Mouse (Mus musculus): ENCODE data around the gene Lrrc38.

The Lrrc38 gene

DNA sequence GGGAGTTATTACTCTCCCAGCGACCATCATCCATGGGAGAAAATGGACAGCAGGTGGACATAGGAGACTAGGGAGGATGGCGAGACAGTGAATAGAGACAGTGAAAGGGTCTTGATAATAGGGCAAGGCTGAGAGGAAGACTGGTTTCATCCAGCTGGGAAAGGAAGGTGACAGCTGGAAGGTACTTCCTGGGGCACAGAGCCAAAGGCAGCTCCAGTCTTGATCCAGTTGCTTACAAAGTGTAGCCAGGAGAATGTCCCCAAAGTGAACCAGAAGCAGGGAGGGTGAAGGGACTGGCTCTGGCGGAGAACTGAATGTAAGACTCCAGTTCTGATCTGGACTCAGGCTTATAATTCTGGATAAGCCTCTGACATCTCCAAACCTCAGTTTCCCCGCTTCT is 2.7 kb downstream of the Lrrc38 start:
- DNase-seq = no peak

DNA sequence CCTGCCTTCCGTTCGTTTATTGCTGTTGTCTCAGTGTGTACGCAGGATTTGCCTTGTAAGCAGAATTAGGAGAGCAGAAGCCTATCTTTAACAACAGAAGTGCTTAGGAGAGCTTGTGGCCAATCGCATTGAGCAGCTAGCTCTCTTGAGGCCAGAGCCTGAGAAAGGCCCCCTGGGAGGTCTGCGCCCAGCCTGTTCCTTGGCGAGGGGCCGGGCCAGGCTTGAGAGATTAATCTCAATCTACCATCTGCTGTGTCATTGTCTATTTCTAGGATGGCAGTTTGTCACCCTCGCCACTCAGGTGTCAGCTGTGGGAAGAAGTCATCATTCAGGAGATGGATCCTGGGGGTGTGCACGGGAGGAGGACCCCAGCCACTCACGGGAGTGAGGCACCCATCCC is 12.0 kb downstream of the Lrrc38 start:
- no peak for DNase-seq

GRCm38 (mm10) chr4:143366415-143367041 is 17.0 kb downstream of the Lrrc38 start:
- no peak for DNase-seq

GRCm38 (mm10) chr4:143379480-143379879 is 29.9 kb downstream of the Lrrc38 start:
- no peak for DNase-seq

DNA sequence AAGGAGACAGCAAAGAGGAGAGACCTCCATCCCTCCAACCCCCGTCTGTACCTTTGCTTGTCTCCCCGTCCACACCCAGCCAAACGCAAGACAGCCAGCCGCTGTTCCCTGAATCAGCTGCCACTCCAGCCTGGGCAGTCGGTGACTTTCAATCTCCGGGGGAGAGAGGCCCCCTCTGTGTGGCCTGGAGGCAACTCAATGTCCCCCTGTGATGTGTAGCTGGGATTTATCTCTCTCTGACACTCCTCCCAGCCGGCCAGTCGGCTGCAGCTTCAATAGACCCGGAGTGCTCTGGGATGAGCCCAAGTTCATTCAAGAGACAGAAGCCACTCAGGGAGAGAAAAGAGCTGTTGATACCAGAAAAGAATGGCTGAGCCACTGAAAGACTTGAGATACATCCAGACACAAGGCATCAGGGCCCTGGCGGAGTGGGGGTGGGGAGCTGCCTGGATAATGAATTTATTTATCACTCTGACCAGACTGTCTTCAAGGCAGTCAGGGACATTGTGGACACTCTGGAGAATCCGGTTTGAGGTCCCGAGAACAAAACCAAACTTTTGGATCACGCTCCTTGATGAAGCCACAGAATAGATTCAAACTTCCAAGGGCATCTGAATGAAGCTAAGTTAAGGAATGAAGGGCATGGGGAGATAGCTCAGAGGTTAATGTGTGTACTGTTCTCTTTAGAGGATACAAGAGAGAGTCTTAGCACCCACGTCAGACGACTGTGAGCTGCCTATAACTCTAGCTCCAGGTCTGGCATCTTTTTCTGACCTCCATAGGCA is 30.6 kb downstream of the Lrrc38 start:
- DNase-seq = no peak

DNA sequence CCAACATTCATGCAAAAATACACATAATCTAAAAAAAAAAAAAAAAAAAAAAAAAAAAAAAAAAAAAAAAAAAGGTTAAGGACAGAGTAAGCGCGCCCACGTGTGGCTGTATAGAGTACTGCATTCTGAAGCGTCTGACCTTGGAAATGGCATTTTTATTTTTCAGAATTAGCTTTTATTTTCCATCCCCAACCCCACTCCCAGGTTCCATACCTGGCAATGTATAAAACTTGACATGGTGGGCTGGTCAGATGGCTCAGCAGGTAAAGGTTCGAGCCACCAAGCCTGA is 31.1 kb downstream of the Lrrc38 start:
- peak; percentile 28 for DNase-seq

DNA sequence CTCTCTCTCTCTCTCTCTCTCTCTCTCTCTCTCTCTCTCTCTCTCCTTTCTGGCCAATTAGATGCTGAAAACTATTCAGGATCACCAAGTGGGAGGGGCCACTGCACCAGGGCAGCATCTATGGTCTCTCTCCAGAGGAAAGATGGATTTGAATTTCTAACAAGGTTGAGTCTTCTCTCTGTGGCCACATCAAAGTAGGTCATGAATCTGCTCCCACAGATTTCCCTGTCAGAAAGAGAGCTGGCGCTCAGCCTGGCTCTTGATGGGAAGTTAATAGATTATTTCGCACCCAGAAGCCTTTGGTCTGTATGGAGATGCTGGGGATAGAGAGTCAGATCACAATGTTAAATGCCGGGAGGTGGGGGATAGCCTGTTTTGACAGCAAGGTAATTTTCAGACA is 32.6 kb downstream of the Lrrc38 start:
- DNase-seq = no peak

- no peak for DNase-seq
Measured at GRCm38 (mm10) chr4:143383646-143384045, 34.1 kb downstream of the Lrrc38 start.

DNA sequence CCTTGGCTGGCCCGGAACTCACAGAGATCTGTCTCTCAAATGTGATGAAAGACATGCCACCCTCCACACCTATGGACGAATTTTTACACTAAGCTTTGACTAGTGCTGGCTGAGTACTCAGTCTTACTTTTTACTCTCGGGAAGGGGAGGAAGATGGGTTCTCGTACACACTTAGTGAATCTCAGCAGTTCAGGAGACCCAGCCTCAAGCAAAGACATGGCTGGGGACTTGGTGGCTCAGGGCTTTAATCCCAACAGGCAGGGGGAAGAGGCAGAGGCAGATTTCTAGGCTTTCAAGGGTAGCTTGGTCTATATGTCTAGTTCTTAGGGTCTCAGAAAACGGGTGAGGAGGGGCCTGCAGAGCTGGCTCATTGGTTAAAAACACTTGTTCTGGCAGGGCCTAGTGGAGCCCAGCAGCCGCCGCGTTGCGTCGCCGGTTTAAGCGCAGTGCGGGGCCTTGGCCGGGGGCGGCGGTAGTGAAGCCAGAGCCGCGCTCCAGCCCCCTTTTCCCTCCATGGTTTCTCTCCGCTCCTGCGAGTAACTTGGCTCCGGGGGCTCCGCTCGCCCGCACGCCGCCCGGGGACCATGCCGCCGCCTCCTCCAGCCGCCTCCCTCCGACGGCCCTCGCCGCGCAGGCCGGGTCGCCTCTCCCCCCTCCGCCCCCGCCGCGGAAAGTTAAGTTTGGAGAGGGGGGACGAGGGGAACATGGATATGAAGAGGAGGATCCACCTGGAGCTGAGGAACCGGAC is 39.6 kb downstream of the Lrrc38 start:
- peak; percentile 50 for DNase-seq

DNA sequence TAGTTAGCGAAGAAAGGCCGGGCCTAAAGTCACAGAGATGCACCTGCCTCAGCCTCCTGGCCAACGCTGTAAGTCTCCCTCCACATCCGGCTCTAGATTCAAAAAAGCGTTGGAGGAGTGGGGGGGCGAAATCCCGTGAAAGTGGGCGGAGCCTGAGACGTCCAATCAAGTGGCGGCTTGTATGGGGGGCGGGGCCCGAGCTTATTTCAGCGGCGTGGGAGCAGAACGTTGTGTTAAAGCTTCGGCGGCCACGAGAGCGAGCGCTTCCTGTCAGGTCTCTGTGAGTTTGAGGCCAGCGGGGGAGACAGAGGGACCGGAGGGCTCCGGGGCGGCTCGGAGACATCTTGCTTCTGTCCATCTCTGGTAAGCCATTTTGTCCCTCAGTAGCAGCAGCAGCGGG is 44.6 kb downstream of the Lrrc38 start, which contains the start of gene Pramel1:
Gene Pramel1 (plus strand): TSS at position 248 of the 400 bp plus-strand sequence.
- DNase-seq = no peak

GRCm38 (mm10) chr4:143411566-143412218 is 62.1 kb downstream of the Lrrc38 start:
- DNase-seq = peak; percentile 6

- DNase-seq = peak; percentile 93
Measured at GRCm38 (mm10) chr4:143412219-143413092, 62.9 kb downstream of the Lrrc38 start, which contains the start of gene Pramef8. Pramef8 (plus strand) TSS chr4:143412426.

DNA sequence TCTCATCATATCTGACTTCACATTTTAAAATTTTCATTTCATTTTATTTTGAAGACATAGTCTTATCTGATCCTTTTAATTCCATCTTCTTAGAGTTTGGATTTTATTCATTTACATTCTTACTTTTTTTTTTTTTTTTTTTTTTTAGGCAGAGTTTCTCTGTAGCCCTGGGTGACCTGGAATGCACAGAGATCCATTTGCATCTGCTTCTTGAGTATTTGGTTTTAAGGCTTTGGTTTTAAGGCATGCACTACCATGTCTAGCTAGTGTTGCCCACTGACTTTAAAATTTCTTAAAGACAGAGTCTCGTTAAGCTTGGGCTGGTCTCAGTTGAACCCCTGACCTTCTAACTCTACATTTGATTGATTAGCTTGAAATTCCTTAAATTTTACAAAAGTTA is 64.1 kb downstream of the Lrrc38 start:
- no peak for DNase-seq

DNA sequence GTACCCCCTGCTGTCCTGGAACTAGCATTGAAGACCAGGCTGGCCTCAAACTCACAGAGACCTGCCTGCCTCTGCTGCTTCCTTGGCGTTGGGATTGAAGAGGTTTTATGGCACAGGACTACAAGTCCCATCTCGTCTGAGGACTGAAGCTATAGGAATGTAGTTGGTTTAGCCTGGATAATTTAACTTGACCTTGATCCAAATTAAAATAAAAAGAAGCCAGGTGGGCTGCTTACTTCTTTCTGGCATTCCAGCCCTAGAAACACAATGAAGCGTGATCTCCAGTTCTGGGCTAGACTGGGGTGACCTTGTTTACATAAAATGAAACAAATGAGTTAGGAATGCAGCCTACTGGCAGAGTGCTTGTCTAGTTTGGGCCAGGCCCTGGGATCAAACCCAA is 64.6 kb downstream of the Lrrc38 start:
- no peak for DNase-seq
